ENCODE assay signal across 11 mouse cellular contexts in the genomic region with DNA sequence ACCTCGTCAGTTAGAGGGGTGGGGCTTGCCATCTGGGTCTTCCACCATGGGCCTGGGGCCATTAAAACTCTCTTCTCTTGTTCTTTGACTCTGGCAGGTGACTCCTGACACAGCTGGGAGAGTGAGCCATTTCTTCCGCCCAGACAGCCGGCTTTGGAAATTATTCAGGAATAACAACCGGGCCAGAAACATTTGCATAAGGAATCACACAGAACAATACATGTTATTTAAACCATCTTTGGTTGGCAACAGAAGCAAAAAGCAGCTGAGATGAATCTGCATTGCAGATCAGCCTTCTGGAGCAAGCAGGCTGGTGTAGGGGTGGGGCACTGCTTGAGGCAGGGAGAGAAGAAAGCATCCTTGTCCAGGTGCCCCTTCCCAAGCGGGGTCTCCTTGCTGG.
A peak's percentile ranks its signal among the peaks of the same experiment; 100 is the strongest.
DNase-seq lines count a peak whose midpoint lies in the region; ATAC-seq and TF ChIP-seq lines count a peak whose summit lies in the region.
"Had no signal": no experiment of that assay in that cellular context is flagged by ENCODE, and none has a peak within 500 bp of the region (broad histone marks: within the 10 kb centered on the region; RNA-seq: fewer than 3 reads in every experiment).

No protein-coding gene starts in this region.

- intact Hi-C loops in left cerebral cortex, postnatal 4 days (cut with DNase I) = no loop called here

- ATAC-seq in hindbrain, embryonic 14.5 days (ENCODE audit: low FRiP score) = peak; percentile 56; the same call in 1 of the 2 replicates
- ATAC-seq in liver, postnatal 0 days = no peak

- no peaks in the 10 kb centered on the region for H3K27me3 ChIP-seq in hindbrain, embryonic 14.5 days (ENCODE audit: control insufficient read depth, insufficient read depth, low read length)
- no peaks in the 10 kb centered on the region for H3K27me3 ChIP-seq in kidney, adult 2 months (replicated peaks; ENCODE audit: control insufficient read depth, insufficient read depth, low read length)
- no peaks in the 10 kb centered on the region for H3K27me3 ChIP-seq in liver, postnatal 0 days (ENCODE audit: insufficient read depth, low read length)
- H3K27me3 ChIP-seq: liver, embryonic 15.5 days had no signal

- H3K4me3 ChIP-seq in hindbrain, embryonic 14.5 days (replicated peaks; ENCODE audit: low read length) = no peak overlapping the region
- no peak overlapping the region for H3K4me3 ChIP-seq in kidney, adult 2 months (ENCODE audit: insufficient read depth, low read depth, low read length)
- H3K4me3 ChIP-seq in liver, postnatal 0 days (ENCODE audit: low read depth, low read length) = no peak overlapping the region
- H3K4me3 ChIP-seq: liver, embryonic 15.5 days had no signal

- peak; percentile 11 for DNase-seq in Muller cell, postnatal 12 days (ENCODE audit: inconsistent ontology term)
- DNase-seq in adipocyte (ENCODE audit: low spot score) = peak; percentile 18
- no peak for DNase-seq in hindbrain, embryonic 14.5 days (ENCODE audit: low spot score)
- DNase-seq in left cerebral cortex, postnatal 4 days = peak; percentile 11
- no peak for DNase-seq in kidney, adult 2 months
- no peak for DNase-seq in lung, postnatal 4 days
- DNase-seq in liver, postnatal 0 days = no peak
- DNase-seq: adrenal gland, adult 2 months; cerebellum, adult 18-20 months; heart, adult 11 months had no signal

- H3K4me2 ChIP-seq in hindbrain, embryonic 14.5 days (replicated peaks) = no peak overlapping the region
- no peak overlapping the region for H3K4me2 ChIP-seq in liver, postnatal 0 days (ENCODE audit: low read depth, low read length)
- H3K4me2 ChIP-seq: liver, embryonic 15.5 days had no signal

- TF ChIP-seq CTCF in kidney, adult 2 months (conservative IDR thresholded peaks at IDR 0.05; ENCODE audit: insufficient read depth, insufficient read length, low read depth, low read length) = no peak
- TF ChIP-seq CTCF in liver, postnatal 0 days (IDR thresholded peaks at IDR 0.05; ENCODE audit: low read depth) = no peak

- no peak overlapping the region for H3K9ac ChIP-seq in hindbrain, embryonic 14.5 days
- H3K9ac ChIP-seq in liver, postnatal 0 days (replicated peaks) = no peak overlapping the region
- H3K9ac ChIP-seq: liver, embryonic 15.5 days had no signal

- TF ChIP-seq POLR2A in kidney, adult 2 months (IDR thresholded peaks at IDR 0.05; ENCODE audit: low read depth, low read length) = no peak

- H3K27ac ChIP-seq in hindbrain, embryonic 14.5 days = 0 out of 2 replicates have a peak overlapping the region, but pooled peaks have one; percentile 3
- no peak overlapping the region for H3K27ac ChIP-seq in kidney, adult 2 months (ENCODE audit: insufficient read depth, low read depth, low read length)
- H3K27ac ChIP-seq in liver, postnatal 0 days (ENCODE audit: low read depth) = no peak overlapping the region
- H3K27ac ChIP-seq: liver, embryonic 15.5 days had no signal

- H3K4me1 ChIP-seq in hindbrain, embryonic 14.5 days (replicated peaks; ENCODE audit: control insufficient read depth, insufficient read depth, low read length) = peaks cover 3% of the 10 kb centered on the region; the same call in 1 of the 2 replicates
- H3K4me1 ChIP-seq in kidney, adult 2 months (ENCODE audit: control insufficient read depth, insufficient read depth, low read length) = no peaks in the 10 kb centered on the region
- H3K4me1 ChIP-seq in liver, postnatal 0 days (ENCODE audit: insufficient read depth) = no peaks in the 10 kb centered on the region
- H3K4me1 ChIP-seq: liver, embryonic 15.5 days had no signal

- no peaks in the 10 kb centered on the region for H3K36me3 ChIP-seq in hindbrain, embryonic 14.5 days (replicated peaks; ENCODE audit: control insufficient read depth, insufficient read depth)
- H3K36me3 ChIP-seq in kidney, adult 2 months (ENCODE audit: control insufficient read depth, insufficient read depth, low read length) = no peaks in the 10 kb centered on the region
- no peaks in the 10 kb centered on the region for H3K36me3 ChIP-seq in liver, postnatal 0 days (replicated peaks; ENCODE audit: insufficient read depth, low read length)
- H3K36me3 ChIP-seq: liver, embryonic 15.5 days had no signal

- no peak for TF ChIP-seq EP300 in liver, postnatal 0 days (IDR thresholded peaks at IDR 0.05; ENCODE audit: low read depth)

- H3K9me3 ChIP-seq in hindbrain, embryonic 14.5 days (ENCODE audit: control insufficient read depth, low read length) = no peaks in the 10 kb centered on the region
- H3K9me3 ChIP-seq in liver, postnatal 0 days (ENCODE audit: low read length) = no peaks in the 10 kb centered on the region
- H3K9me3 ChIP-seq: liver, embryonic 15.5 days had no signal

- WGBS in hindbrain, embryonic 14.5 days = 17% methylated on average over 5 of the region's 5 CpGs
- WGBS in kidney, adult 2 months = 53% methylated on average over 5 of the region's 5 CpGs
- WGBS in liver, postnatal 0 days (ENCODE audit: insufficient replicate concordance) = 78% methylated on average over 5 of the region's 5 CpGs

Comparison
In these comparisons a context has a peak if more than half of its experiments do, and no peak if none do; other contexts are left out.
1. DNase-seq: peak in Muller cell, postnatal 12 days (single experiment), adipocyte (single experiment) and left cerebral cortex, postnatal 4 days (single experiment); none in hindbrain, embryonic 14.5 days (single experiment), kidney, adult 2 months (single experiment), lung, postnatal 4 days (0 of 2) and liver, postnatal 0 days (single experiment).